Mouse (Mus musculus): ENCODE results near the gene Cttnbp2nl.

The Cttnbp2nl gene

GRCm38 (mm10) chr3:105052937-105053697 is at the start of gene Cttnbp2nl:
Gene Cttnbp2nl, minus strand, starts transcription at chr3:105053146.
- DNase-seq (ENCODE audit: low spot score in 2 of 2): peak; percentile 56 to 81

GRCm38 (mm10) chr3:105100270-105100589 is 47.3 kb upstream of the Cttnbp2nl start:
- DNase-seq (ENCODE audit: low spot score in 2 of 2): no peak

GRCm38 (mm10) chr3:105099526-105100269 is 46.8 kb upstream of the Cttnbp2nl start:
- no peak for DNase-seq (ENCODE audit: low spot score in 2 of 2)

GRCm38 (mm10) chr3:105097581-105097980 is 44.6 kb upstream of the Cttnbp2nl start:
- DNase-seq (ENCODE audit: low spot score in 2 of 2): no peak

- no peak for DNase-seq (ENCODE audit: low spot score in 2 of 2)
These were observed 42.1 kb upstream of the Cttnbp2nl start for GRCm38 (mm10) chr3:105095026-105095425.

- no peak for DNase-seq (ENCODE audit: low spot score in 2 of 2)
These were observed 41.5 kb upstream of the Cttnbp2nl start for GRCm38 (mm10) chr3:105094448-105094847.

GRCm38 (mm10) chr3:105092721-105093505 is 40.0 kb upstream of the Cttnbp2nl start:
- DNase-seq (ENCODE audit: low spot score in 2 of 2): no peak

GRCm38 (mm10) chr3:105090981-105091380 is 38.0 kb upstream of the Cttnbp2nl start:
- no peak for DNase-seq (ENCODE audit: low spot score in 2 of 2)

GRCm38 (mm10) chr3:105090147-105090546 is 37.2 kb upstream of the Cttnbp2nl start:
- no peak for DNase-seq (ENCODE audit: low spot score in 2 of 2)

GRCm38 (mm10) chr3:105088638-105089037 is 35.7 kb upstream of the Cttnbp2nl start:
- no peak for DNase-seq (ENCODE audit: low spot score in 2 of 2)

- no peak for DNase-seq (ENCODE audit: low spot score in 2 of 2)
These were observed 34.4 kb upstream of the Cttnbp2nl start for GRCm38 (mm10) chr3:105087344-105087743.

- DNase-seq (ENCODE audit: low spot score in 2 of 2): peak in 1 of 2 experiments; percentile 38
These were observed 25.4 kb upstream of the Cttnbp2nl start for GRCm38 (mm10) chr3:105078231-105078826.

- no peak for DNase-seq (ENCODE audit: low spot score in 2 of 2)
These were observed 22.9 kb upstream of the Cttnbp2nl start for GRCm38 (mm10) chr3:105075796-105076195.

- no peak for DNase-seq (ENCODE audit: low spot score in 2 of 2)
These were observed 19.6 kb upstream of the Cttnbp2nl start for GRCm38 (mm10) chr3:105072536-105072935.

- DNase-seq (ENCODE audit: low spot score in 2 of 2): no peak
These were observed 18.3 kb upstream of the Cttnbp2nl start for GRCm38 (mm10) chr3:105071251-105071650.

- DNase-seq (ENCODE audit: low spot score in 2 of 2): no peak
These were observed 17.6 kb upstream of the Cttnbp2nl start for GRCm38 (mm10) chr3:105070553-105070952.

- DNase-seq (ENCODE audit: low spot score in 2 of 2): no peak
These were observed 13.6 kb upstream of the Cttnbp2nl start, which contains the start of gene 4930564D02Rik for GRCm38 (mm10) chr3:105066544-105066943. Gene 4930564D02Rik, plus strand, starts transcription at chr3:105066844.

- no peak for DNase-seq (ENCODE audit: low spot score in 2 of 2)
These were observed 9.7 kb upstream of the Cttnbp2nl start for GRCm38 (mm10) chr3:105062676-105063075.

GRCm38 (mm10) chr3:105061991-105062390 is 9.0 kb upstream of the Cttnbp2nl start:
- DNase-seq (ENCODE audit: low spot score in 2 of 2): no peak

- no peak for DNase-seq (ENCODE audit: low spot score in 2 of 2)
These were observed 8.6 kb upstream of the Cttnbp2nl start for GRCm38 (mm10) chr3:105061496-105061895.

GRCm38 (mm10) chr3:105060992-105061391 is 8.0 kb upstream of the Cttnbp2nl start:
- no peak for DNase-seq (ENCODE audit: low spot score in 2 of 2)

- DNase-seq (ENCODE audit: low spot score in 2 of 2): no peak
These were observed 7.0 kb upstream of the Cttnbp2nl start for GRCm38 (mm10) chr3:105059911-105060310.

Data from spleen, postnatal 10 days (tissue).